Mouse (Mus musculus) olfactory bulb, adult 2 months (tissue): ENCODE data around the gene Ppm1k.

Experiments
- CTCF ChIP-seq: fragments of 200-500 bp; IDR thresholded peaks from 2 replicates; pipeline ENCODE4 v1.5.1; 2012; ENCODE audit warnings: low read depth, mild to moderate bottlenecking, low read length, moderate library complexity; ENCODE audit not compliant: insufficient read depth
- POLR2A ChIP-seq: fragments of 200-500 bp; IDR thresholded peaks from 2 replicates; pipeline ENCODE4 v1.6.1; 2012; ENCODE audit warnings: mild to moderate bottlenecking, low read depth, low read length, moderate library complexity; ENCODE audit not compliant: insufficient read depth

DNA sequence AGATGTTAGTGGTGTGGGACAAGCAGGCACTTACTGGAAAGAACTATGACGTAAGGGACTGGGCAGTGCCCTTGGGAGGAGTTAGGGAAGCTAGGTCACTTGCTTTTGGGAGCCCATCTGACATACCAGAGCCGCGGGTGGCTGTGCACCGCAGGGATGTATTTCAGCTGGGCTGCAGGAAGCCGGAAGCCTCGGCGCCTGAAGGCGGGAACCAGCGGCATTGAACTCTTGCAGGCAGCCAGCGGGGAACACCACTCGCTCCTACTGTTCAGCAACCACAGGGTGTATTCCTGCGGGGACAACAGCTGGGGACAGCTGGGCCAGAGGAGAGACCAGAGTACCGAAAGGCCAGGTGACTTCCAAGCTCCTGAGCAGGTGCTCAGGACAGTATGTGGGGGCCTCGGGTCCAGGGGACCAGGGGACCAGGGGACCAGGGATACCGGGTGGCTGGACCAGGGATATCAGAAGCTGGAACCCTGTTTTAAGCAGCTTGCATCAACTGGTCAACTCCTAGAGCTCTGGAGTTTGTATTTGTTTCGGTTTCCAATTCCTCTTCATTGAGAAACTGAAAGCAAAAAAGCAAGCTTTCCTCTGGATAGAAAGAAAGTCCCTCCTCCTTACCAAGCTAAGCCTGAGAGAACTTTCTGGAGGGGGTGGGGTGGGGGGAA, 45.7 kb upstream of the Ppm1k start, which contains the start of gene Herc6:
- TF ChIP-seq CTCF, result no peak
- no peak for TF ChIP-seq POLR2A
